In the genomic region with DNA sequence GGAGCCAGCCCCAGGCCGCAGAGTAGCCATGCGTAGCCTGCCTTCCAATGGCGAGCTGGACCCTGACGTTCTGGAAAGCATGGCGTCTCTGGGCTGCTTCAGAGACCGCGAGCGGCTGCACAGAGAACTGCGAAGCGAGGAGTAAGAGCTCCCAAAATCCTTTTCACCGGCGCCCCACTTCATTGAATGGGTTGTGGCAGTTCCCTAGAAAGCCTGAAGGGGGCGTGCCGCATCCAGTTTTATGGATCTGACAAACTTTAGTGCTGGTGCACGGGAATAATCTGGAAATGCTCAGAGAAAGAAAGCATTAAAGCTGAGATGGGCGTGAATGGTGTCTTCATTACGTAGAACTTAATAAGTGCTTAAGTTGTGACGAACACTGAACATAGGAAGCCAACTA, we compare ENCODE assay signal across 8 mouse cellular contexts. TPM values are rescaled to one million over a fixed set of nuclear protein-coding genes. Genes with fewer than 3 reads are reported as not detected.
DNase-seq lines count a peak whose midpoint lies in the region; ATAC-seq and TF ChIP-seq lines count a peak whose summit lies in the region.

No protein-coding gene starts in this region.

- 0 out of 2 replicates have a peak overlapping the region, but pooled peaks have one; percentile 44 for H3K4me2 ChIP-seq in liver, postnatal 0 days (ENCODE audit: low read depth, low read length)

- intact Hi-C loops in left cerebral cortex, postnatal 4 days (cut with DNase I): loop anchor here (10.0 kb wide), 1 partner anchor 90 kb away; a partner anchor contains a TSS
- intact Hi-C loops in left cerebral cortex, postnatal 25 days (cut with DNase I): no loop called here
- intact Hi-C loops in gastrocnemius, postnatal 14 days (cut with DNase I; ENCODE audit: low total_unique reads): no loop called here

- H3K4me3 ChIP-seq in liver, postnatal 0 days (ENCODE audit: low read depth, low read length): no peak overlapping the region

- 0 out of 2 replicates have a peak, but pooled peaks have one; percentile 21 for ATAC-seq in liver, postnatal 0 days

- no peak overlapping the region for H3K27ac ChIP-seq in liver, postnatal 0 days (ENCODE audit: low read depth)

- peak; percentile 76 for TF ChIP-seq CTCF in liver, postnatal 0 days (IDR thresholded peaks at IDR 0.05; ENCODE audit: low read depth)

- H3K9ac ChIP-seq in liver, postnatal 0 days (replicated peaks): 0 out of 2 replicates have a peak overlapping the region, but pooled peaks have one; percentile 5

- DNase-seq in cerebellum, adult 11 months: peak; percentile 42
- DNase-seq in cerebellum, adult 11-12 months: no peak
- DNase-seq in left cerebral cortex, postnatal 4 days: peak; percentile 58
- DNase-seq in left cerebral cortex, postnatal 25 days (ENCODE audit: low spot score in 2 of 2): no peak
- DNase-seq in adrenal gland, postnatal 14 days: peak; percentile 74
- DNase-seq in gastrocnemius, postnatal 14 days: peak; percentile 27
- DNase-seq in liver, postnatal 0 days: peak; percentile 67
- peak; percentile 46 for DNase-seq in splenic B cell, adult 2 months (ENCODE audit: low read depth, low spot score)

- no peak for TF ChIP-seq EP300 in liver, postnatal 0 days (IDR thresholded peaks at IDR 0.05; ENCODE audit: low read depth)

- WGBS in liver, postnatal 0 days (ENCODE audit: insufficient replicate concordance): 40% methylated on average over 18 of the region's 18 CpGs

- no peaks in the 10 kb centered on the region for H3K27me3 ChIP-seq in liver, postnatal 0 days (ENCODE audit: insufficient read depth, low read length)
- H3K27me3 ChIP-seq in splenic B cell, adult 2 months (ENCODE audit: control insufficient read depth, insufficient read depth, low read length, poor library complexity, severe bottlenecking): no peaks in the 10 kb centered on the region

- no peaks in the 10 kb centered on the region for H3K36me3 ChIP-seq in liver, postnatal 0 days (replicated peaks; ENCODE audit: insufficient read depth, low read length)
- no peaks in the 10 kb centered on the region for H3K36me3 ChIP-seq in splenic B cell, adult 2 months (ENCODE audit: control insufficient read depth, insufficient read depth, low read length, poor library complexity, severe bottlenecking)

- H3K4me1 ChIP-seq in liver, postnatal 0 days (ENCODE audit: insufficient read depth): peaks cover 3% of the 10 kb centered on the region; the same call in 1 of the 2 replicates

- no peaks in the 10 kb centered on the region for H3K9me3 ChIP-seq in liver, postnatal 0 days (ENCODE audit: low read length)

RNA-seq across cellular contexts. Expression of a gene that starts 14.7 kb away (rescaled TPM):
- 100 to 1,000 TPM; 258 to 262 TPM for total RNA-seq in left cerebral cortex, postnatal 4 days (2021)
- 100 to 1,000 TPM; 394 to 407 TPM for total RNA-seq in left cerebral cortex, postnatal 25 days (2021)
- 6.0 and 8.4 TPM in 2 replicates for total RNA-seq in adrenal gland, postnatal 14 days (2021)
- 1 to 10 TPM; 1.8 to 2.3 TPM for total RNA-seq in gastrocnemius, postnatal 14 days (2021)
- not detected in 2 replicates for polyA plus RNA-seq in liver, postnatal 0 days (2015; fragmentation: Nextera tagmentation; extraction: Ambion mirVana)

RNA-seq across cellular contexts. Expression of a gene that starts 20.0 kb away (rescaled TPM):
- total RNA-seq in left cerebral cortex, postnatal 4 days (2021): not detected
- total RNA-seq in left cerebral cortex, postnatal 25 days (2021): not detected
- 0.30 and 0.79 TPM in 2 replicates for total RNA-seq in adrenal gland, postnatal 14 days (2021)
- total RNA-seq in gastrocnemius, postnatal 14 days (2021): under 1 TPM in 1 of 2 experiments, not detected in 1; 0.12 TPM
- 0.29 and 0.34 TPM in 2 replicates for polyA plus RNA-seq in liver, postnatal 0 days (2015; fragmentation: Nextera tagmentation; extraction: Ambion mirVana)

RNA-seq across cellular contexts. Expression of a gene that starts 20.2 kb away (rescaled TPM):
- 100 to 1,000 TPM in 1 of 2 experiments, 10 to 100 TPM in 1; 99.7 to 111 TPM for total RNA-seq in left cerebral cortex, postnatal 4 days (2021)
- total RNA-seq in left cerebral cortex, postnatal 25 days (2021): 100 to 1,000 TPM in 1 of 2 experiments, 10 to 100 TPM in 1; 91.8 to 105 TPM
- 34.0 and 37.9 TPM in 2 replicates for total RNA-seq in adrenal gland, postnatal 14 days (2021)
- 10 to 100 TPM; 19.7 to 20.3 TPM for total RNA-seq in gastrocnemius, postnatal 14 days (2021)
- 27.6 and 33.1 TPM in 2 replicates for polyA plus RNA-seq in liver, postnatal 0 days (2015; fragmentation: Nextera tagmentation; extraction: Ambion mirVana)

RNA-seq across cellular contexts. Expression of a gene that starts 34.8 kb away (rescaled TPM):
- 10 to 100 TPM; 53.2 to 58.9 TPM for total RNA-seq in left cerebral cortex, postnatal 4 days (2021)
- total RNA-seq in left cerebral cortex, postnatal 25 days (2021): 10 to 100 TPM; 25.0 to 30.4 TPM
- total RNA-seq in adrenal gland, postnatal 14 days (2021): 60.3 and 70.7 TPM in 2 replicates
- 10 to 100 TPM; 18.9 to 19.9 TPM for total RNA-seq in gastrocnemius, postnatal 14 days (2021)
- 25.9 and 33.6 TPM in 2 replicates for polyA plus RNA-seq in liver, postnatal 0 days (2015; fragmentation: Nextera tagmentation; extraction: Ambion mirVana)

RNA-seq across cellular contexts. Expression of a gene that starts 46.3 kb away (rescaled TPM):
- 10 to 100 TPM; 87.9 to 89.1 TPM for total RNA-seq in left cerebral cortex, postnatal 4 days (2021)
- total RNA-seq in left cerebral cortex, postnatal 25 days (2021): 100 to 1,000 TPM; 145 to 148 TPM
- total RNA-seq in adrenal gland, postnatal 14 days (2021): 80.9 and 86.1 TPM in 2 replicates
- 10 to 100 TPM; 44.2 to 45.0 TPM for total RNA-seq in gastrocnemius, postnatal 14 days (2021)
- 3.8 and 4.5 TPM in 2 replicates for polyA plus RNA-seq in liver, postnatal 0 days (2015; fragmentation: Nextera tagmentation; extraction: Ambion mirVana)

Comparison
In these comparisons a context has a peak if more than half of its experiments do, and no peak if none do; other contexts are left out.
1. DNase-seq: peak in cerebellum, adult 11 months (single experiment), left cerebral cortex, postnatal 4 days (single experiment), adrenal gland, postnatal 14 days (single experiment), gastrocnemius, postnatal 14 days (single experiment), liver, postnatal 0 days (single experiment) and splenic B cell, adult 2 months (single experiment); none in cerebellum, adult 11-12 months (single experiment) and left cerebral cortex, postnatal 25 days (0 of 2).
2. RNA of a gene that starts 14.7 kb away (total RNA-seq): 394 to 407 TPM in left cerebral cortex, postnatal 25 days and 258 to 262 TPM in left cerebral cortex, postnatal 4 days; 6.0 to 8.4 TPM in adrenal gland, postnatal 14 days and 1.8 to 2.3 TPM in gastrocnemius, postnatal 14 days; every median in the first group is over 10 times any median in the second.